Mouse (Mus musculus) myocyte (in vitro differentiated cells): ENCODE data around the gene Ulk4.

Source experiments
- CEBPB ChIP-seq: IDR thresholded peaks from 2 replicates; pipeline ENCODE4 v1.6.1; 2011; ENCODE audit warnings: mild to moderate bottlenecking, moderate library complexity; ENCODE audit not compliant: poor library complexity, insufficient read depth, severe bottlenecking
- E2F4 ChIP-seq: IDR thresholded peaks from one replicate; pipeline ENCODE4 v1.6.1; 2011; ENCODE audit warnings: mild to moderate bottlenecking, control low read depth, moderate library complexity; ENCODE audit not compliant: insufficient read depth
- MYOD1 ChIP-seq, 3 experiments: IDR thresholded peaks; one replicate each; pipeline ENCODE4 v1.6.1; 2011; ENCODE audit warnings: control low read depth in 2 of 3, low read depth in 2 of 3, mild to moderate bottlenecking in 2 of 3, moderate library complexity in 1 of 3; ENCODE audit not compliant: insufficient read length in 2 of 3, control insufficient read depth in 1 of 3
- POLR2A ChIP-seq: IDR thresholded peaks from one replicate; pipeline ENCODE4 v1.6.1; 2011; ENCODE audit warnings: low read depth, mild to moderate bottlenecking, control low read depth, moderate library complexity; ENCODE audit not compliant: insufficient read length

DNA sequence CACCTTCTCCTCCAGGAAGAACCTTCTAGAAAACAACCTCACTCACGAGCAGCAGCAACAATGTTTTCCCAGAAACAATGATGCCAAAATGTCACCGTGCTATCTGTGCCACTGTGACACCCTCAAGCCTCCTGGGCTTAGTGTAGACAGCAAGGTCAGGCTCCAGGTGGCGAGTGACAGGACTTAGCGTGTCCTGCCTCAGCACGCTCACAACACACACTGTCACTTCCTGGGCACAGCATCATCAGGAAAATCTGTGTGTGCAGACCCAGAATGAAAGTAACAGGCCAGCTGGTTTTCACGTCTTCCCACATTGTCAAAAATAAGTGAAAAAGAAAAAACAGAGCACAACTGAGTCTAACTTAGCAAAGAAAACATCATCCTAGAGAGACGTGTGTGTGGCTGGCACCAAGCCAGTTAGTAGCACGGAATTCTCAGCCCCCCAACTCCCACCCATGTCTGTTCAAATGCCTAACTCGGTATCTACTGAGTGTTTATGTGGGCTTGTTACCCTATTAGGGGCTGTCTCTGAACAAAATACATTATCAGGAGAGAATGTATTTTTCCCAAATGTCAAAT, 120.7 kb downstream of the Ulk4 start:
- TF ChIP-seq POLR2A (no peak), E2F4 (no peak), MYOD1 (IDR thresholded peaks at IDR 0.05; ENCODE audit: control insufficient read depth in 1 of 3, insufficient read length in 2 of 3, low read depth in 2 of 3) (no peak), CEBPB (no peak)
